Mouse (Mus musculus) erythroblast, embryonic 14.5 days (primary cell): Measurements from ENCODE around the gene Hip1. TPM values are rescaled to one million over a fixed set of nuclear protein-coding genes. Genes with fewer than 3 reads are reported as not detected.

ENCODE experiments used
- H3K27me3 ChIP-seq: 2 replicates; pipeline ENCODE4 v1.6.1; 2012; ENCODE audit warnings: inconsistent platforms; ENCODE audit not compliant: control insufficient read depth
- H3K36me3 ChIP-seq: 2 replicates; pipeline ENCODE4 v1.6.1; 2012; ENCODE audit warnings: mild to moderate bottlenecking, inconsistent platforms; ENCODE audit not compliant: control insufficient read depth
- H3K4me1 ChIP-seq: 2 replicates; pipeline ENCODE4 v1.6.1; 2012; ENCODE audit warnings: inconsistent platforms; ENCODE audit not compliant: control insufficient read depth
- H3K4me3 ChIP-seq: replicated peaks from 2 replicates; pipeline ENCODE3; 2012; ENCODE audit warnings: moderate library complexity, mild to moderate bottlenecking, inconsistent platforms
- H3K9me3 ChIP-seq: 2 replicates; pipeline ENCODE4 v1.6.1; 2012; ENCODE audit warnings: low read length, inconsistent platforms, mixed read lengths; ENCODE audit not compliant: control insufficient read depth
- GATA1 ChIP-seq: IDR thresholded peaks from 2 replicates; pipeline ENCODE4 v1.6.1; 2012; ENCODE audit warnings: low read length, inconsistent platforms, mixed read lengths
- TAL1 ChIP-seq: IDR thresholded peaks from 3 replicates; pipeline ENCODE4 v1.6.1; 2012; ENCODE audit warnings: low read length, inconsistent platforms, mixed read lengths
- polyA plus RNA-seq: library from polyadenylated mRNA; stranded (reverse); fragments of >175 nt; gene quantifications from 2 replicates; pipeline ENCODE4 v1.2.3, GENCODE M21; 2012

The Hip1 gene
- polyA plus RNA-seq, 1 experiment, result not detected

DNA sequence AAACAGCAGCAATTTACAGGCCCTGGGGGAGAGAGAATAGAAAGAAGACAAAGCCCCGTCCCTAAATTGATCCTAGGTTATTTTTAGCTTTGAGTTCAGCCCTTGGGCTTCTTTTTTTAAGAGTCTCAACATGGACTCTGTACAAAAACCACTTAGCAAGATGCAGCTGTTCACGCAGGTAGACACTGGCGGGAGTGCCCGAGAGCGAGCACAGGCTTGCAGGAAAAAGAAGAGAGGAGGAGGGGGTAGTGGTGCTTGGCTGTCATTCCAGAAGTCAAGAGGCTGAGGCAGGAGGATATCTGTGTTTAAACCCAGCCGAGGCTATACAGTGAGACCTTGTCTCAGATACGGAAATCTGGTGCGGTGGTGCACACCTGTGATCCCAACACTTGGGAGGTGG, 42.9 kb downstream of the Hip1 start:
- Histone ChIP-seq H3K36me3 (no peaks in the 10 kb centered on the region), H3K9me3 (no peaks in the 10 kb centered on the region), H3K4me3 (no peak overlapping the region), H3K4me1 (no peaks in the 10 kb centered on the region), H3K27me3 (no peaks in the 10 kb centered on the region)
- no peak for TF ChIP-seq GATA1
- TF ChIP-seq TAL1, result no peak

DNA sequence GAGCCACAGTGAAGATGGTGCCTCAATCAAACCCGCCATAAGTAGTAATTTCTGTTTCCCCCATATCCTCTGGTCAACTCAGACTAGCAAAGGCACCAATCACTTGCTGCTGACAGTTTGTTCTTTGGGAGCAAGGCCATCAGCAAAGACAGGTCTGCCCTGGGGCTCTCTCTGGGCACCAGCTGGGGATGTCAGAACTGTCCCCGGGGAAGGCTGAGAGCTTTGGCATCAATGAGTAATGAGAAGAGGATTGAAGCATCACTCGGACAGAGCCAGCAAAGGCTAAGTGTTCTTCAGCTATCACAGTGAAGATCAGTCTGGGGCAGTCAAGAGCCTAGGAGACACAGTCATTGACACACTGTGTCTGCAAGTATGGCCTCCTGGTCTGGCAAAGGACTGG, 46.0 kb downstream of the Hip1 start:
- TF ChIP-seq GATA1 (no peak), TAL1 (no peak)
- Histone ChIP-seq H3K4me3 (no peak overlapping the region), H3K36me3 (no peaks in the 10 kb centered on the region), H3K9me3 (no peaks in the 10 kb centered on the region), H3K4me1 (no peaks in the 10 kb centered on the region), H3K27me3 (no peaks in the 10 kb centered on the region)

DNA sequence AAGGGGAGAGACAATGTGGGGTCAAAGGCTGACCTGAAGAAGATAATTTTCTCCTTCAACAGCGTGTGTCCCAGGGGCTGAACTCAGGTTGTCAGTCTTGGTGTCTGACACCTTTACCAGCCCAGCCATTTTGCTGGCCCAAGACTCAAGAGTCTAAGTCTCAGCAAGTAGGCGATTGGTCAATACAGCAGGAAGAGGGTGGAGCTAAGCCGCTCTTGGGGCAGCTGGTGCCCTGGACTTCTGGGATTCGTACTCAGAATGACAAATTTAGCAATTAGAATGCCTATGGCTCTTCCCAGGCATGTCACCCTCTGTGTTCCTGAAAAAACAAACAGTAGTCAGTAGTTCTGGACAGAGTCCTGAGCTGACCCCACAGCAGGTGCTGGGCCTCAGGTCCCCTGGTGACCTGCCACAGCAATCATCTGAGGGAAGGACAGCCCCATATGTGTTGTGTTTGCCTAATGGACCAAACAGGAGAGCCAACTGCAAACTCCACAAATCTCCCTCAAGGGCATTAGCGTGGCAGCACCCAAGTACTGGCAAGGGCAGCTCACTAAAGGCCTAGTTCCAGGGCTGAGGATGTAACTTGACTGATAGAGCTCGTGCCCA, 47.5 kb downstream of the Hip1 start:
- no peak overlapping the region for H3K4me3 ChIP-seq
- TF ChIP-seq GATA1 (no peak), TAL1 (no peak)

DNA sequence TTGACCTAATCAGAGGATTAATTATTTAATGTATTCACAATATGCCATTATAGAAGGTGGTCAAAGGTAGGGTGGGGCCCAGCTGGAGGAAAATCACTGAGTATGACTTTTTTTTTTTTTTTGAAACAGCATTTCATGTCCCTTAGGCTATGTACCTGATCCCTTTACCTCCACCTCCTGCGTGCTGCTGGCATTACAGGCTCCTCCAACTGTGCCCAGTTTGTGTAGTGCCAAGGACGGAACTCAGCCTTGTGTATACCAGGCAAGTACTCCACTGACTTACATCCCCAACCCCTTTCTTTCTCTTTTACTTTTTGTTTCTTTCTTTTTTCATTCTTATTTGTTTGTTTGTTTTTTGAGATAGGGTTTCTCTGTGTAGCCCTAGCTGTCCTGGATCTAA, 48.4 kb downstream of the Hip1 start:
- Histone ChIP-seq H3K27me3 (no peaks in the 10 kb centered on the region), H3K4me1 (no peaks in the 10 kb centered on the region), H3K36me3 (no peaks in the 10 kb centered on the region), H3K4me3 (no peak overlapping the region), H3K9me3 (no peaks in the 10 kb centered on the region)
- TF ChIP-seq TAL1, result no peak
- TF ChIP-seq GATA1, result no peak

More for the DNA sequence above, 47.5 kb downstream of the Hip1 start:
- Histone ChIP-seq H3K9me3 (no peaks in the 10 kb centered on the region), H3K27me3 (no peaks in the 10 kb centered on the region), H3K4me1 (no peaks in the 10 kb centered on the region), H3K36me3 (no peaks in the 10 kb centered on the region)

DNA sequence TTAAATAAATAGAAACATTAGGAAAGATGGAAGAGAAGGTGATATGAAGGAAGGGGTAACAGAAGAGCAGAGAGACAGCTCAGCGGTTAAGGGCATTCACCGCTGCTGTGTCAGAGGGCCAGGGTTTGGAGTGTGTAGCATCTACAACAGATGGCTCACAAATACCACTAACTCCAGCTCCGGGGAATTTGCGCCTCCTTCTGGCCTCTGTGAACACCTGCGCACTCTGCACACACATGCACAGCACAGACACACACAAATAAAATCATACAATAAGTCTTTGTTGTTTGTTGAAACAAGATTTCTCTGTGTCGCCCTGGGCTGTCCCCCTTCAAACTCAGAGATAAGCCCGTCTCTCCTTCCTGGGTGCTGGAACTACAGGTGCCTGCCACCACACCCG, 49.4 kb downstream of the Hip1 start:
- Histone ChIP-seq H3K9me3 (no peaks in the 10 kb centered on the region), H3K27me3 (peaks cover 4% of the 10 kb centered on the region), H3K4me3 (no peak overlapping the region), H3K36me3 (no peaks in the 10 kb centered on the region), H3K4me1 (no peaks in the 10 kb centered on the region)
- no peak for TF ChIP-seq TAL1
- no peak for TF ChIP-seq GATA1

DNA sequence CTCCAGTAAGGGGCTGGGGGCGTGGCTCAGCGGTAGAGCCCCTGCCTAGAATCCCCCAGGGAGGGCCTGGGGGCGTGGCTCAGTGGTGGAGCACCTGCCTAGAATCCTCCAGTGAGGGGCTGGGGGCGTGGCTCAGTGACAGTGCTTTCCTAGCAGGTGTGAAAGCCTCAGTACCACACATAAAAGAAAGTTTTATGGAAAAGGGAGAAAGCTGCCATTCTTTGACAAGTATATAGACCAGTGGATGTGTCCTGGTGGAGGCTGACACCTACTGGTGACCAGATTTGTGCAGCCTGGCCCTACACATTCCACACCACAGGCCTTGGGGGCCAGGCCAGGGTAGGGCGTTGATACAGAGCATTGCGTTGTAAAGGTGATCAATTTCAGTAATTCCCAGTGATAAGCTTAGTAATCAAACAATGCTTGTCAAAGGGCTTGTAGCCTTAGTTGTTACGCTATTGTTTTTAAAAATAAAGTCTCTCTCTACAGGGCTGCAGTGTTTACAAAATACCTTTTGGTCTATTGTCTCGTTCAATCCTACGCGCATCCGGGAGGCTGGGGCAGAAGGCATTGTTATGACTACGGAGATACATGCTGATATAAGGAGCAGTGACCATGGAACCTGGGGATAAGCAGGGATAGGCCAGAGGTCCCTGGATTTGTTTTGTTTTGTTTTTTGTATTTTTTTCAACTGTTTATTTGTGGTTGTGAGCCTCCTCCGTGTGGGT, 50.6 kb downstream of the Hip1 start:
- no peak for TF ChIP-seq TAL1
- no peak for TF ChIP-seq GATA1
- Histone ChIP-seq H3K27me3 (peaks cover 15% of the 10 kb centered on the region), H3K4me1 (no peaks in the 10 kb centered on the region), H3K9me3 (no peaks in the 10 kb centered on the region), H3K36me3 (no peaks in the 10 kb centered on the region), H3K4me3 (no peak overlapping the region)

DNA sequence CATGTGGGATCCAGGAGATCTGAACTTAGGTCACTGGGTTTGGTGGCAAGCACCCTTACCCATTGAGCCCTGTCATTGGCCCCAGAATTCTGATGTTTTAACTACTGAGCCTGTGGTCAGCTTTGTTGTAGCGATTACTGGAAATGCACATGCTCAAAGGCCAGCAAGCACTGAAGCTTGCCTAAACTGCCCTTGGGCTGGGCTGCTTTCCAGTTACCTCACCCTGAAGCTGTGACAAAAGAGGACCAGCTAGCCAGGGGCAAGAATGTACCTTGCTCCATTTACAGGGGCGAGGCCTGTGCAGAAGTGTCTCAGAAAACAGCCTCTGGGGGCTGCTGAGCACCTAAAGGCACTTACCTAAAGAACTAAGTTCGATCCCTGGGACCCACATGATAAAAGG, 51.8 kb downstream of the Hip1 start:
- peaks cover 27% of the 10 kb centered on the region for H3K27me3 ChIP-seq
- no peaks in the 10 kb centered on the region for H3K9me3 ChIP-seq
- TF ChIP-seq TAL1 (no peak), GATA1 (no peak)
- no peak overlapping the region for H3K4me3 ChIP-seq
- no peaks in the 10 kb centered on the region for H3K36me3 ChIP-seq
- no peaks in the 10 kb centered on the region for H3K4me1 ChIP-seq

DNA sequence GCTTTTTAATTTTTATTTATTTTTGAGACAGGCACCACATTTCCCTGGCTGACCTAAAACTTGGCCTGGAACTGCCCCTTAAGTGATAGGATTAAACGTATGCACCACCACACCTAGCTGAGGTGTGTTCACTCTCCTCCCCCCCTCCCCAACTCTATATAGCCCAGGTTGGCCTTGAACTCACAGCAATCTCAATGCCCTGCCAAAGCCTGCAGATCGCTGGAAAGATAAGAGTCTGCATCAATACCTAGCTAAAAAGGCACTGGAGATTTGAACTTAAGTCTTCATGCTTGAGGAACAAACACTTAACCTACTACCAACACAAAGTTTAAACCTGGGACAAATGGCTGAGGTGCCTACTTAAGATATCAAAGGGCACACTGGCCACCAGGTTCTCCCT, 52.8 kb downstream of the Hip1 start:
- Histone ChIP-seq H3K4me3 (no peak overlapping the region), H3K4me1 (no peaks in the 10 kb centered on the region)
- TF ChIP-seq GATA1 (peak; percentile 67), TAL1 (no peak)

DNA sequence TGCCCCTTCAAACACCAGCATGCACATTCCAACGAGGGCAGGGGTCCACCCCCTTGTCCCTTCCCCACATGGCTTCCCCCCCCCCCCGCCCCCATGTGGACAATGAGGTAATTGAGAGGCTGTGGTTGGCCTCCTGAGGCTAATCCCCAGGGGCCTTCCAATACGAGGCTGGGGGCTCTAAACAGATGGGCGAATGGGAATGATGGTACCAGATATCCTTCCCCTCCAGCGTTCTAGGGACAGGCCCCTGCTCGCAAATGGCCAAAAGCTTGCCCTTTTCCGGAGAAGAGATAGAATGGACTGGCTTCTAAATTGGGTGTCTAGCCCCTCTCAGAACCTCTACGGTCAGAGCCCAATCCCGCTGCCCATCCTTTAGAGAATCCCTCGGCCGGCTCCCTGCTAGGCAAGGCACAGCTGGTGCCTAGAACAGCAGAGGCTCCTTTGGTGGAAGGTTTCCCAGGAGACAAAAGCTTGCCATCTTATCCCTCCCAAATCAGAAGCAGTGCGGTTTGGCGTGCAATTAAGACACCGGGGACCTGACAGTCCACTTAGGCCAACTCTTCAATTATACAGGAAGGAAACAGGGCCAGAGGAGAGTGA, 55.1 kb downstream of the Hip1 start:
- no peaks in the 10 kb centered on the region for H3K9me3 ChIP-seq
- no peak overlapping the region for H3K4me3 ChIP-seq
- TF ChIP-seq GATA1 (no peak), TAL1 (no peak)
- peaks cover 36% of the 10 kb centered on the region for H3K27me3 ChIP-seq
- no peaks in the 10 kb centered on the region for H3K36me3 ChIP-seq
- H3K4me1 ChIP-seq, result no peaks in the 10 kb centered on the region

More for the DNA sequence above, 52.8 kb downstream of the Hip1 start:
- no peaks in the 10 kb centered on the region for H3K36me3 ChIP-seq
- no peaks in the 10 kb centered on the region for H3K9me3 ChIP-seq
- H3K27me3 ChIP-seq, result peaks cover 35% of the 10 kb centered on the region
